Mouse (Mus musculus) embryonic stem cell, embryonic (primary cell): ENCODE measurements around the gene Olfr641.

ENCODE experiments used
- CTCF ChIA-PET, 4 experiments: fragments of 300-600 bp in 2 of 4; fragments of 350-600 bp in 2 of 4; sonication (Branson Sonifier 250); formaldehyde crosslinking; loops; one replicate each; lab custom pipeline; 2022; ENCODE audit warnings: inconsistent platforms in 2 of 4; lab: Charles Lee
- POLR2A ChIA-PET, 4 experiments: fragments of 300-600 bp in 2 of 4; fragments of 350-600 bp in 2 of 4; sonication (Branson Sonifier 250); formaldehyde crosslinking; loops; one replicate each; lab custom pipeline; 2022; ENCODE audit warnings: antibody characterized with exemption in 4 of 4, inconsistent platforms in 1 of 4; lab: Charles Lee

The Olfr641 gene

DNA sequence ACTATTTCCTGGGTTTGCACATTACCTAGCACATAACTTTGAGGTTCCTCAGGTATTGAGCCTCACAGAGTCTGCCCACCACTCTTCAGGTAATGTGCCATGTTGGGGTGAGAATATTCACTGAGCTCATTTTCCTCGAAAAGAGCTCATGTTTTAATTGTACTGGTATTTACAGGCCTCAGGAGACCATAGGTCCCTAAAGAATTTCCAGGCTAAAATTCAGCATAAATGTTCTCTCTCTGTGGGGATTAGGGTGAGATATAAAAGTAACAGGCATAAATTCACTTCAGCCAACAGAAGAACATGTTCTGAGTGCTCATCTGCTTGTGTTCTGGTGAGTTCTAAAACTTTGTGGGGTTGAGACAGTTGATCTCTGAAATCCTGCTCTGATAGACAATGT is at the start of gene Olfr641:
Gene Olfr641 (plus strand): TSS at position 301 of the 400 bp plus-strand sequence.
- ChIA-PET POLR2A (no interaction called here), CTCF (no interaction called here)

GRCm38 (mm10) chr7:103998446-103998845 is 36.8 kb upstream of the Olfr641 start, which contains the start of gene Olfr638:
Olfr638 (plus strand) TSS chr7:103998746.
- ChIA-PET CTCF (no interaction called here), POLR2A (no interaction called here)

DNA sequence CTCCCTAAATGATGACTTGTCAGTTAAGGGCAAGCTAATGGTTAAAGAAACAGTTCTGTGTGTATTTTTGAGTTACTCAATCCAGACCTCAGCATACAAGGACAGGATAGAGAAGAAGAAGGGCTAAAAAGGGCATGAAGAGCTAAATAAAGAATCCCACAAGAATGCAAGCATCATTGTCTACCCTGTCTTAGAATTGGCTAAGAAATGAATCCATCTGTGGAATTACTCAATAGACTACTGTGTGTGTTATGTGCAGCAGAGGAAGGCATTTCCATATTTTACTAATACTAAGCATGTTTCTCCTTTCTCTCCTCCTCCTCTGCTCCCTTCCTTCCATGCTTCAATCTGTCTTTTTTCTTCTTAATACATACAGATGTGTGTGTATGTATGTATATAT is 36.1 kb upstream of the Olfr641 start:
- ChIA-PET POLR2A (no interaction called here), CTCF (no interaction called here)

DNA sequence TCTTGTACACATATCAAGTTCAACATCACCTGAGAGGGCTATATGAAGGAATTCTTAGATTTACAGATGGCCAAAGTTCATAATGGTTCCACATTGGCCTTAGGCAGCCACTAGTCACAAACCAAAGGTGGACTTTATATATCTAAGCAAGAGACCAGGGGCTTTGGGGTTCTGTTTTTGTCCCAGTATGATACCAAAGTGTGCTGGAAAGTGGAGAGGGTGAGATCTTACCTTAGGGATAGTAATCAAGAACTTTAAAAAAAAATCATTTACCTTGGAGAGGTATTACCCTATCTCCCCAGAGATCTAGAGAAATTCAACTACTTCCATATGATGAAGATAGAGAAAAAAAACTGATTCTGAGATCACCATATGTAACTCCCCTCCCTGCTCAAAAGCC is 18.0 kb upstream of the Olfr641 start, which contains the start of gene Olfr639:
Gene Olfr639 (minus strand): TSS at position 101 of the 400 bp plus-strand sequence.
- POLR2A ChIA-PET = no interaction called here
- CTCF ChIA-PET = no interaction called here

DNA sequence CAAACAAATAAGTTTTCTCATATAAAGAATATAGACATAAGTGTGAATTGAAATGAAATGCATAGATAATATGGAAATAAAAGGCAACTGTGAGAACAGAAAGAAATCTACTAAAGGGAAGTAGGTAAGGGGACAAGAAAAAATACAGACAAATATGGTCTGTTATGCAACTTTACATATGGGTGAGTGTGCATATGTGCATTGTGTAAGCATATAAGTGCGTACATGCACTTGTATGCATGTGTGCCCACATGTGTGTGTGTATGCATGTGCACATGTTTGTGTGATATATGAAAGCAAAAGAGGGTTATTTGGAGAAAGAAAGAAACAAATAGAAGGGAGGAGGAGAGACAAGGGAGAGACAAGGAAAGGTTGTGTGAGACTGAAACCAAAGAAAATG is 16.3 kb upstream of the Olfr641 start:
- POLR2A ChIA-PET = no interaction called here
- CTCF ChIA-PET = no interaction called here

DNA sequence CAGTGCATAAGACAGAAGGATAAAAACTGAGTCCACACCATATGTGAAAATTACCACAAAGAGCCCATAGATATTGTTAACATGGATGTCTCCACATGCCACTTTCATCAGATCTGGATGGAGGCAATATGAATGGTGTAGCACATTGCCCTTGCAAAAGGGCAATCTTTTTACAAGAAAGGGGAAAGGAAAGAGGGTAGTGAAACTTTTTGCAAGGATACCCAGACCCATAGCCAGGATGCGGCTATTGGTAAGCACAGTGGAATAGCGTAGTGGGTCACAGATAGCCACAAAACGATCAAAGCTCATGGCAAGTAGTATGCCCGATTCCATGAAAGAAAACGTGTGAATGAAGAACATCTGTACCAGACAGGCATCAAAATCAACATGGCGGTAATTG is 13.6 kb upstream of the Olfr641 start:
- ChIA-PET POLR2A (interaction anchor here in 1 of 4 experiments (0.7 kb wide), 1 partner anchor 67 kb away, joined by 3 read pairs; no protein-coding TSS in a partner anchor), CTCF (no interaction called here)

DNA sequence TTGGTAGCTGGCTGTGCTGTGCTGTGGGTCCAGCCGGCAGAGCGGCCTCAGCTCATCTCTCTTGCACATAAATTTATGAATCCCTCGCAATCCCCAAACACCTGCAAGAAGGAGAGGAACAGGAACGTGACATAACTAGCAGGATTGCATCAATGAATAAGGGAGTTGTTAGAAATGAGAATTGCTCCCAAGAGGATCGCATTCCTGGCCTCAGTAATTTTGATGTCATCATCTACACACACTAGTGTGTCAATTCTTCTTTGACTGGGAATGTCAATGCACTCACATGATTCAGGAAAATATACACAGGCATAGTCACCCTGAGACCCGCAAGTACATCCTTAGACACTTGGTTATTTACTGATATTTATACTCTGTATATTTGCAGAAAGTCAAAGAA is 9.8 kb upstream of the Olfr641 start, which contains the start of gene Olfr640:
Gene Olfr640 (minus strand): TSS at position 101 of the 400 bp plus-strand sequence.
- ChIA-PET CTCF (no interaction called here), POLR2A (no interaction called here)

DNA sequence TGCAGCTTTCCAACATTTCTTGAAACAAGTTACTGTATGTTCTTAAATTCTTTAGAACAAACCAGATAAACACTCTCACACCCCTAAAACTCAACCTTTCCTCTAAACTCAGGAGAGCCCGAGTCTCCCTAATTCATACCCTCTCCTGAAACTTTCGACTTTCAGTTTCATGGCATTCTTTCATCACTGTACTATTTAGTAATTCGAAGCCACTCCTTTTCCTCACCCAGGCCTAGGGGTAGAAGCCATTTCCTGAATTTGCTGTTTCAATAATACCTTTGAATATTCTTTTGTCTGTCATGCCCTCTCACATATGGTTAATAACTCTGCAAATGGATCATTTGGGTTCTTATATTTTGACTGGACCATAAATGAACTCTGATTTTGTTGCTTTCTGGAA is 8.3 kb upstream of the Olfr641 start:
- ChIA-PET POLR2A (no interaction called here), CTCF (no interaction called here)

GRCm38 (mm10) chr7:104050745-104051144 is 15.5 kb downstream of the Olfr641 start:
- POLR2A ChIA-PET = no interaction called here
- CTCF ChIA-PET = no interaction called here

DNA sequence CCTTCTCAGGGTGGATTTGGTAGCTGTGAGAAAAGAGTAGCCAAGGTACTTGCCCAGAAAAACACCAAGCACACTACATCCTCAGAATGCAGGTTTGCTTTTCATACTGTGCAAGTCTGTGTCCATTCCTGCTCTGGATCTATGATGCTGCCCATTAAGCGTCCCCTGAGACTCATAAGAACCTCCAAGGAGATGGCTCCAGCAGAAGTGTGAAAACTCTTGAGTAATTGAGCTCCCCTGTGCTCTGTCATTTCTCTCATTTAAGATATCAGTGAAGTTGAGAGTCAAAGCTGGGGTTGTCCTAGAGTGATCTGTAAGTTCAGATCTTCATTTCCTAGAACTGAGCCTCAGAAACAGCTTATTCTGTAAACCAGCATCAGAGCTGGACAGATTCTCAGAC is 17.3 kb downstream of the Olfr641 start, which contains the start of gene Olfr642:
Gene Olfr642 (minus strand): TSS at position 101 of the 400 bp plus-strand sequence.
- ChIA-PET CTCF (no interaction called here), POLR2A (no interaction called here)

DNA sequence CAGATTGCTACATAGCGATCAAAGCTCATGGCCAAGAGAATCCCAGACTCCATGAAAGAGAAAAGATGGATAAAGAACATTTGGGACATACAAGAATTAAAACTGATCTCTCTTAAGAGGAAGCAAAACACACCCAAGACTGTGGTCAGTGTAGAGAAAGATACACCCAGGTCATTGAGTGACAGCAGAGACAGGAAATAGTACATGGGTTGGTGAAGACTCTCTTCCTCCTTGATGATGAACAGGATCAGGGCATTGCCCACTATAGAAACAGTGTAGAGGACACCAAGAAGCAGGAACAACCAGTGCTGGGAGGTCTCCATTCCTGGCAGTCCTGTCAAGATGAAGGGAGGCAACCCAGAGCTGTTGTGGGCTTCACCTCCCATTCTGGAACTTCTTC is 24.0 kb downstream of the Olfr641 start:
- ChIA-PET CTCF (no interaction called here), POLR2A (no interaction called here)

GRCm38 (mm10) chr7:104061345-104061744 is 26.1 kb downstream of the Olfr641 start, which contains the start of gene 4930516K23Rik:
4930516K23Rik (minus strand) TSS chr7:104061445.
- ChIA-PET POLR2A (no interaction called here), CTCF (no interaction called here)

DNA sequence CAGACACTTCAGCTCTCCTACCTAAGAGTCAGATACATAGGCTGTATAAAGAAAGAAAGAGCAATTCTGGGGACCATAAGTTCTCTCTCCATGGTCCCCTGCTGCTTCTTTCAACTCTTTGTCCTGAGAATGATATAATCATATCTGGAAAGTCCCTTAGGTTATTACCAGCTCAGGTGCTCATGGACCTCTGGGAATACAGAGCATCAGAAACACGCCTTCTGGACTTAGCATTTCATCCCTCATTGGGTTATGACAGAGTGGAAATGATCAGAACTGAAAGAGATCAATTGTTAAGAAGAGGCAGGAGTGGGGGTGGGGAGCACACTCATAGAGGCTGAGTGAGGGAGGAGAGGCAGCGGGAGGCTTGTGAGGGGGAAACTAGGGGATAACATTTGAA is 36.5 kb downstream of the Olfr641 start, which contains the start of gene Olfr644:
Gene Olfr644 (minus strand): TSS at position 101 of the 400 bp plus-strand sequence.
- POLR2A ChIA-PET = interaction anchor here in 1 of 4 experiments (0.6 kb wide), 1 partner anchor 1587 kb away, joined by 4 read pairs; no protein-coding TSS in a partner anchor
- CTCF ChIA-PET = no interaction called here

DNA sequence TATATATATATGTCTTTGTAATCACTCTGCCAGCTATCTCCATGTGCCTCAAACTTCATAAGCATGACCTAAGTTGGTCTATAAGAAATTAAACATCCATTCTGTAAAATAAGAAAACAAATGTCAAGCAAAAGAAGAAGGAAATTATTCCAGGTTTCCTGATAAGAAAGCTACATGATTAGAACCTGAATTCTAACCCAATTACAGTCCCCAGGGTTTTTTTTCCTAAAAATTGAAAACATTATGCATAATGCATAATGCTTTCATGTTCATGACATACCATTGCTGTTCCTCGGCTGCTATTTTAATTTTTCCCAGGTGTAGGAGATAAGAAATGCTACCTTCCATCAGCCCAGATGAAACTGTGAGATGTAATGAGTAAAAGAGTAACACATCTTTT is 50.1 kb downstream of the Olfr641 start, which contains the start of gene Olfr645:
Gene Olfr645 (minus strand): TSS at position 101 of the 400 bp plus-strand sequence.
- ChIA-PET POLR2A (no interaction called here), CTCF (no interaction called here)
